Mouse (Mus musculus) ZHBTc4 (cell line): Measurements from ENCODE around the gene Nr1h2.
A peak's percentile ranks its signal among the peaks of the same experiment; 100 is the strongest.

Source experiments
- DNase-seq: peaks from one replicate; pipeline ENCODE4 v3.0.0-alpha.2; 2011; ENCODE audit warnings: low read depth, low spot score

The Nr1h2 gene

GRCm38 (mm10) chr7:44553826-44554225, at the start of gene Nr1h2:
TSS of gene Nr1h2 (minus strand) at chr7:44553951.
- peak; percentile 98 for DNase-seq

DNA sequence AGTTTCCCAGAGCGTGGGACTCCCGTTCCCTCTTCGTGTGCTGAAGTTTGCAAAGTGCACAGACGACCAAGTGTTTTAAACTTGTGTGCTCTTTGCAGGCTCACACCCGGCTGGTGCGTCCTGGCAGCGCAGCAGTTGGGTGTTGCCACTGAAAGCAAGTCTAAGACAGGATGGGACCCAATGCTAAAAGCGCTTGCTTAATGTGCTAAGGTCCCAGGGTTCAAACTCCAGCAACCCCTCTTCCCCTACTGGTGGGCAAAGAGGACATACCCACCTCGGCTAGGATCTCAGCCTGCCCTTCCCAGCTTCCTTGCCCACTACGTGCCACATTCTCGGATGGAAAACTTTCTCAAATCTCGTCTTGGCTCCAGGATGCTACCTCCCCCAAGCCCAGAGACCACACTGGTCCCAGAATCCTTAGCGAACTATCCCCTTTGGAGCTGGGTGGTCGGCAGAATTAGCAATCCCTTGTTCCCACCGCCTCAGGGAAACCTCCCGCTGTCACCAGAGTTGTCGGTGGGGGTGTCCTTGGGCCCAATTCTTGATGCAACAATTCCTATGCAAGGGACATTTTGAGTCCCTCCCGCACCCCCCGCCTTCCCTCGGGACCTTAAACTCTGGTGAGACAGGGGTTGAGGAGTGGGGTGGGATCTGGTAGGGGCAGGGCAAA, 49.6 kb upstream of the Nr1h2 start:
- peak; percentile 70 for DNase-seq

DNA sequence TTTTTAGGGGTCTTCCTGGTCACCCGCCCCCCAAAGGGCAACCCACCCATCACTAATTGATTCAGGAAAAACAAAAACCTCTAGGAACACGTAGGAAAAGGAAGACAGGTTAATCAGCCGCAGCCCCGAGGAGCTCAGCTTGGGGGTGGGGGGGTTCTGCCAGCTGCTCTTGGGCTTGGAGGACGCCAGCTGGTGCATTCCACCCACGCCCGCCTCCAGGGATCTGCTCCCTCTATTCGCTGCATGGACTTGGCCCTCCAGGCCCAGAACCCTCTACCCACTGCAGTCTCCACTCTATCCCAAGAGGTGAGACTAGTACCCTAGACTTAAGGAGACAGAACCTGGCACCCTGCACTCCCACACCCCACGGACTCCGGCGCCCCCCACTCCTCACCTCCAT, 48.7 kb upstream of the Nr1h2 start:
- no peak for DNase-seq

GRCm38 (mm10) chr7:44601646-44602045, 47.9 kb upstream of the Nr1h2 start:
- DNase-seq = no peak

DNA sequence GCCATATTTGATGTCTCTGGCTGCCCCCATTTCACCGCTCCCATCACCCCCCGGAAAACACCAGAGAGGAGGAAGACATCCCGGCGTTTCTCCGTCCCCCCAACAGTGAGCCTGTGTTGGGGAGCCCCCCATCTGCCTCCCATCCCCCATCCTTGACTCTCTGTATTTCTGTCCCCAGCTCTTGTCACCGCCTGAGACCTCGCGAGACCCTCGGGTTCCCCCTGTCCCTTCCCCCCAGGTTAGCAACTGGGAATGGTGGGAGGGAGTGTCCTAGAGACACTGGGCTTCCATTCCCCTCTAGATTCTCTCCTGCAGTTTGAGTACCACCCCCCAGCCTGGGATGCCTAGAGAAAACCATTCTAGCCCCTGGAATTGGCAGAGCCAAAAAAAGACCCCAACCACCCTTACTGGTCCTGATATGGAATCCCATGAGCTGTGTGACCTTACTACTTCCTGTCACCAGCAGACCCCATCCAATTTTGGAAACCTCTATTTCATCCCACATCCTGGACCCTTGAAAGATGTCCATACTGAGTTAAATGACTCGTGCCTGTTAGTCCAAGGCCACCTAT, 47.0 kb upstream of the Nr1h2 start:
- DNase-seq = no peak

DNA sequence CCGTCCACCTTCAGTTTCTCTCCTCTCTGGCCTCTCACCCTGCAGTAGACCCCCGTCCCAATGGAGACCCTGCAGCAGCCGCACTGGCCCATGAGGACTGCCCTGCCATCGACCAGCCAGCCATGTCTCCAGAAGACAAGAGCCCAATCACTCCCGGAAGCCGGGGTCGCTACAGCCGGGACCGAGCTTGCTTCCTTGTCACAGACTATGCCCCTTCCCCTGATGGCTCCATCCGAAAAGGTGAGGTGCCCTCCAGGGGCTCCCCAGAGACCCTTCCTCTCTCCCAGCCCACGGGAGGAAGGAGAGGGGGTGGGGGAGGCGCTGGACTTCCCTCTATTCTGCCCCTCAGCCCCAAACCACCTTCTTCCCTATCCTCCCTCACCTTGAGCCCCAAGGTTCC, 44.6 kb upstream of the Nr1h2 start:
- no peak for DNase-seq

- no peak for DNase-seq
Observed at GRCm38 (mm10) chr7:44597666-44598065, 43.9 kb upstream of the Nr1h2 start.

DNA sequence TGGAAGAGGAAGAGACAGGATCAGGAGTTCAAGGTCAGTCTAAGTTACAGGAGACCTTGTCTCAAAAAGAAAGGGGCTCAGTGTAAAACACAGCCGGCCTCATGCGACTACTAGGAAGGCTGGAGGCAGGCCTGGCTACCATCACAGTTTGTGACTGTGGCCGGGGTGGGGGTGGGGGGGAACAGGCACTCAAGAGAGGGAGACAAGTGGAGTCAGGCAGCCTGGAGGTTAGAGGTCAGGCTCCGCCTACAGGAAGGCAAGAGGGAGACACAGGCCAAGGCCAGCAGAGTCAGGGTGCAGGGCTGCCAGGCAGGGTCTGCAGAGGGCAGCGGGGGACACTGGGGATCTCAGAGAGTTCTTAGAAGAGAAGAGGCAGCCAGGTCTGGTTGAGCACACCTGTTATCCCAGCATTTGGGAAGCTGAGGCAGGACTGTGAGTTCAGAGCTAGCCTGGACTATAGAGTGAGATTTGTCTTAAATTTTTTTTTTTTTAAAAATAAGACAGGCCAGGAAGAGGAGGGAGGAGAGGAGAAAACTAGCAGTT, 43.3 kb upstream of the Nr1h2 start:
- peak; percentile 58 for DNase-seq

- DNase-seq = no peak
Observed at GRCm38 (mm10) chr7:44596051-44596450, 42.3 kb upstream of the Nr1h2 start.

DNA sequence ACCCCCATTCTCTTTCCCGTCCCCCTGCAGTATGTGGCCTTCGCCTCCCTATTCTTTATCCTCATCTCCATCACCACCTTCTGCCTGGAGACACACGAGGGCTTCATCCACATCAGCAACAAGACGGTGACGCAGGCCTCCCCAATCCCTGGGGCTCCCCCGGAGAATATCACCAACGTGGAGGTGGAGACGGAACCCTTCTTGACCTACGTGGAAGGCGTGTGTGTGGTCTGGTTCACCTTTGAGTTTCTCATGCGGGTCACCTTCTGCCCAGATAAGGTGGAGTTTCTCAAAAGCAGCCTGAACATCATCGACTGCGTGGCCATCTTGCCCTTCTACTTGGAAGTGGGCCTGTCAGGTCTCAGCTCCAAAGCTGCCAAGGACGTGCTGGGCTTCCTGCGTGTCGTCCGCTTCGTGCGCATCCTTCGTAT, 41.4 kb upstream of the Nr1h2 start:
- no peak for DNase-seq

GRCm38 (mm10) chr7:44594291-44594690, 40.5 kb upstream of the Nr1h2 start:
- no peak for DNase-seq

- DNase-seq = peak; percentile 93
Observed at GRCm38 (mm10) chr7:44593775-44594174, 40.0 kb upstream of the Nr1h2 start.

GRCm38 (mm10) chr7:44593051-44593450, 39.3 kb upstream of the Nr1h2 start:
- DNase-seq = no peak

DNA sequence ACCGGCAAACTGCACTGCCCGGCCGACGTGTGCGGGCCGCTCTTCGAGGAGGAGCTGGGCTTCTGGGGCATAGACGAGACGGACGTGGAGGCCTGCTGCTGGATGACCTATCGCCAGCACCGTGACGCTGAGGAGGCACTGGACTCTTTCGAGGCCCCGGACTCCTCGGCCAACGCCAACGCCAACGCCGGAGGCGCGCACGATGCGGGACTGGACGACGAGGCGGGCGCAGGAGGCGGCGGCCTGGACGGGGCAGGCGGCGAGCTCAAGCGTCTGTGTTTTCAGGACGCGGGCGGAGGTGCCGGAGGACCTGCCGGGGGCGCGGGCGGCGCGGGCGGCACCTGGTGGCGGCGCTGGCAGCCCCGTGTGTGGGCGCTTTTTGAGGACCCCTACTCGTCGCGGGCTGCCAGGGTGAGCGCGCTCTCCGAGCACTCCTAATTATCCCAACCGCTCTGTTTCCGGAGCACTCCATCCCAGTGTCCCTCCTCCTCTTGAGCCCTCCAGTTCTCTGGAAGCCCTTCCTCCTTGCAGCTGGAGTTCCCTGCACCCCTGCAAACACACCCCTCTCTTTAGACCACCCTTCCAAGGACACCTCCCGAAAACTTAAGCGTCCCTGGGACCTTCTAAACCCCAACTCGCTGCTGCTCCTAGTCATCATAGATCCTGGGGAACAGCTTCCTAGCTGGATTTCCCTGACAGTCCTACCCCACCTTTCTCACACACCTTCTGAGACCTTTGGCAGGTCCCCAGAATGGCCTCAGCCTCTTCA, 37.8 kb upstream of the Nr1h2 start:
- no peak for DNase-seq

- peak; percentile 99 for DNase-seq
Observed at GRCm38 (mm10) chr7:44590402-44591347, 36.9 kb upstream of the Nr1h2 start, which contains the start of gene Kcnc3. TSS of gene Kcnc3 (plus strand) at chr7:44590664.

DNA sequence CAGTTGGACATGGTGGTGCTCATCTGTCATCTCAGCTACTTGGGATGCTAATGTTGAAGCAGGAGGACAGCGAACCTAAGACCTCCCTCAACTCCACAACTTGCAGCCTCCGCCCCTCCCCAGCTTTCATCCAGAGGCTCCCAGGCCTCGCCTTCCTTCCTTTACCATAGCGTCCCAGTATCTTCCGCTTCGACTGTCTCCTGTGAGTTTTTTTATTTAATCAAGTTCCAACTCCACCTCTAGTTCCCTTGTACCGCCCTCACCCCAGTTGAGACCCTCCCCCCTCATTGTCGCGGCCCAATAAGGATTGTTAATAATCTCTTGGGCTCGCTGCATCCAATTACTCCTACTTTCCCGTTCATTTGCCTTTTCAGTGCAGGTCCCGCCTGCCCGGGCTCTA, 36.2 kb upstream of the Nr1h2 start:
- DNase-seq = peak; percentile 80

DNA sequence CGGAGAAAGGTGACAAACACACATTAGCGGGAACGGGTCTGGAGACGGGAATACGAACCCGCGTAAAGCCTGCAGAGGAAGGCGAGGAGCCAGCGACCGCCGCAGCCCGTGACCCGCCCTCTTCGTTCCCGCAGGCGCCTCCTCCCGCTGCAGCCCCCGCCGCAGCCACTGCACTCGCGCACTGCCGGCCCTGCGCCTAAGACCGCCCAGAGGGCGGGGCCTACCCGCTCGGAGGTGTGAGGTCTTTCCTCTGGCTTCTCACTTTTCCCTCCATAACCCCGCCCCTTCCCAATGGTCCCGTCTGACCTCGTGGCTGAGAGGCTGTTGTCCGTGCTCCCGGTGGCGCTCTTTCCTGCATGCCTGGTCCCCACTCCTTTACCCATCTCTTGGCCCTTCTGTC, 35.4 kb upstream of the Nr1h2 start:
- DNase-seq = peak; percentile 98

DNA sequence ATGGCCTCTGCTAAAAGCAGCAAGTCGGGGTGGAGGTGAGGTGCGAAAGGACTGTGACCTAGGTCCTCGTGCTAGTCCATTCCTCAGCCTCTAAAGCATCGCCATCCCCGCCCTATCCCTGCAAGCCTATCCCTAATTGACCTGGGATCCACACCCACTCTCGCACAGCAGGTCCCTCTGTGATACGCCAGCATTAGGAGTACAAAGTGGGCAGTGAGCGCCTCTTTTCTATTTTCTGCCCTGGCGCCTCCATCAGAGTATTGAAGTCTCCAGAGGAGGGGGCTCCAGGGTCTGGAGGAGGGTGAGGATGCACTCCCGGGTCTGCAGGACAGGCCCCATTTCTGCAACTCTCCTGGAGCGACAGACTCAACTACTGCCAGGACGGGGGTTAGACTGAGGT, 34.6 kb upstream of the Nr1h2 start:
- no peak for DNase-seq

DNA sequence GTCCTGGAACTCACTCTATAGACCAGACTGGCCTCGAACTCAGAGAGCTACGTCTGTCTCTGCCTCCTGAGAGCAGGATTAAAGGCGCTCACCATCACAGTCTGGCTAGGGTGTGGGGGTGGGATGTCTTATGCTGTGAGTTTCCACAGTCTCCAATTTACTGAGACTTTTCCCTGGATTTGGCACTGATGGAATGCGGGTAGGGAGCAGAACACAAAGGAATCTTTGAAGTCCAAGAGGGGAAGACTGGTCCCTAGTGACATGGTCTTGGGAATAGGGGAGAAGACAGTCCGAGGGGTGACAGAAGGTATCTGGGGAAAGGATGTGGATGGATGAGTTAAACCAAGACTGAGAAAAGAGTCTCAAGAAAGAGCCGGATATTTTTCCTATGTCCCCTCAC, 33.9 kb upstream of the Nr1h2 start:
- no peak for DNase-seq

GRCm38 (mm10) chr7:44586930-44587329, 33.2 kb upstream of the Nr1h2 start:
- DNase-seq = peak; percentile 80

DNA sequence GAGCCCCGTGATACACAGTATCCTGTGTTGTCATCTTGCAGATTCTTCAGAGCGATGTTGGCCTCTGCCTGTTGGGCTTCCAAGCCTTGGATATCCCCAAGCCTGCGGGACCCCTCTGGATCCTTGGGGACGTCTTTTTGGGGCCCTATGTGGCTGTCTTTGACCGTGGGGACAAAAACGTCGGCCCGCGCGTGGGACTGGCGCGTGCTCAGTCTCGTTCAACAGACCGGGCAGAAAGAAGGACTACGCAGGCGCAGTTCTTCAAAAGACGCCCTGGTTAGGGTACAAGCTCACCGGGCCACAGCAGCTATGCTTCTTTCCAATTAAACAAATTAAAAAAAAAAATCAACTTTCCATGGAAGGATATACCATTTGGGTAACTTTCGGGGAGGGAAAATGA, 32.8 kb upstream of the Nr1h2 start:
- DNase-seq = no peak
